Mouse (Mus musculus) olfactory bulb, adult 2 months (tissue): ENCODE data around the gene Wbp4. TPM values are rescaled to one million over a fixed set of nuclear protein-coding genes. Genes with fewer than 3 reads are reported as not detected.
A peak's percentile ranks its signal among the peaks of the same experiment; 100 is the strongest.

ENCODE experiments used
- H3K27ac ChIP-seq: fragments of 200-500 bp; 2 replicates; pipeline ENCODE4 v1.5.1; 2012; ENCODE audit warnings: low read depth, low read length; ENCODE audit not compliant: insufficient read depth
- H3K4me1 ChIP-seq: fragments of 200-500 bp; 2 replicates; pipeline ENCODE4 v1.6.1; 2012; ENCODE audit warnings: low read length; ENCODE audit not compliant: control insufficient read depth, insufficient read depth
- H3K4me3 ChIP-seq: fragments of 200-500 bp; 2 replicates; pipeline ENCODE4 v1.5.1; 2012; ENCODE audit warnings: mild to moderate bottlenecking, low read depth, low read length, moderate library complexity; ENCODE audit not compliant: insufficient read depth
- CTCF ChIP-seq: fragments of 200-500 bp; IDR thresholded peaks from 2 replicates; pipeline ENCODE4 v1.5.1; 2012; ENCODE audit warnings: low read depth, mild to moderate bottlenecking, low read length, moderate library complexity; ENCODE audit not compliant: insufficient read depth
- POLR2A ChIP-seq: fragments of 200-500 bp; IDR thresholded peaks from 2 replicates; pipeline ENCODE4 v1.6.1; 2012; ENCODE audit warnings: mild to moderate bottlenecking, low read depth, low read length, moderate library complexity; ENCODE audit not compliant: insufficient read depth
- WGBS: fragments of 180-500 bp; shearing (Covaris S2); methylation state at CpG from one replicate; pipeline ENCODE4 v1.1.7; 2018; 5-methylcytosine and 5-hydroxymethylcytosine counted together
- polyA plus RNA-seq: library from polyadenylated mRNA; stranded (reverse); fragments of >200 nt; gene quantifications from 2 replicates; pipeline ENCODE4 v1.2.4, GENCODE M21; 2012; ENCODE audit warnings: low replicate concordance; ENCODE audit not compliant: missing spikeins, insufficient read depth, insufficient read length

Gene Wbp4
- polyA plus RNA-seq, 1 experiment, result not detected

DNA sequence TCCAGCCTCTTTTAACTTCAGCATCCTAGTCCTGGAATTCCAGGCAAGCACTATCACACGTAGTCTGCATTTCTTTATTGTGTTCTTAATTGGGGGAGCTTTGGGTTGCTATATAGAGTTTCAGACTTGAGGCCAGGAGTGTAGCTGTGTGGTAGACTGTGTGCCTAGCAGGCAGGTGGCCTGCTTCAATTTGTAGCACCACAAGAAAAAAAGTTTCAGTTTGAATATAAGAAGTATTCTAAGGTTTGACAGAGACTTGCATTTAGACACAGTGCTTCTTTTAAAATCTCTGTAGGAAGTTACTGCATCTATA, 38.3 kb upstream of the Wbp4 start:
- Histone ChIP-seq H3K4me3 (no peak overlapping the region), H3K4me1 (no peaks in the 10 kb centered on the region), H3K27ac (no peak overlapping the region)
- TF ChIP-seq CTCF (no peak), POLR2A (no peak)
- WGBS, result 82% methylated on average over 1 of the region's 1 CpGs

GRCm38 (mm10) chr14:79518761-79519662, 37.7 kb upstream of the Wbp4 start:
- 69% methylated on average over 19 of the region's 19 CpGs for WGBS
- Histone ChIP-seq H3K4me1 (no peaks in the 10 kb centered on the region), H3K27ac (peak overlapping the region; percentile 51; the same call in 1 of the 2 replicates), H3K4me3 (no peak overlapping the region)
- TF ChIP-seq CTCF, result no peak
- no peak for TF ChIP-seq POLR2A

DNA sequence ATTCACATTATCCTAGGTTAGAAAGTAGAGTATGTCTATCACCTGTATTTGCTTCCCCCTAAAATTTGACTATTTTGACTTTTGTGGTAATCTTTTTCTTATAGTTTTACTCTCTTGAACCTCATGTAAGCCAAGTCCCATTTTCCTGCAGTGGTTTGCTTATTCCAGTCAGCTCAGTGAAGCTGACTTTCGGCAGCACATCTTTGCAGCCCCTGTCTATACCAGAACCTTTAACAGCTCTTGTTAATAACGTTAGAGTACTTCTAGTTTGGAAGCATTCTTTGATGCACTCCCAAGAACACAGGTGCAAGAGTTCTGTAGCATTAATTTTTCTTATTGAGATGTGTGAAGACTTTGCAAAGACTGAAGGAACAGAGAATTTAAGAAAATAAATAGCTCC, 36.8 kb upstream of the Wbp4 start:
- H3K4me3 ChIP-seq, result no peak overlapping the region
- H3K27ac ChIP-seq, result no peak overlapping the region
- TF ChIP-seq CTCF, result no peak
- no peak for TF ChIP-seq POLR2A
- 74% methylated on average over 2 of the region's 2 CpGs for WGBS
- H3K4me1 ChIP-seq, result no peaks in the 10 kb centered on the region

DNA sequence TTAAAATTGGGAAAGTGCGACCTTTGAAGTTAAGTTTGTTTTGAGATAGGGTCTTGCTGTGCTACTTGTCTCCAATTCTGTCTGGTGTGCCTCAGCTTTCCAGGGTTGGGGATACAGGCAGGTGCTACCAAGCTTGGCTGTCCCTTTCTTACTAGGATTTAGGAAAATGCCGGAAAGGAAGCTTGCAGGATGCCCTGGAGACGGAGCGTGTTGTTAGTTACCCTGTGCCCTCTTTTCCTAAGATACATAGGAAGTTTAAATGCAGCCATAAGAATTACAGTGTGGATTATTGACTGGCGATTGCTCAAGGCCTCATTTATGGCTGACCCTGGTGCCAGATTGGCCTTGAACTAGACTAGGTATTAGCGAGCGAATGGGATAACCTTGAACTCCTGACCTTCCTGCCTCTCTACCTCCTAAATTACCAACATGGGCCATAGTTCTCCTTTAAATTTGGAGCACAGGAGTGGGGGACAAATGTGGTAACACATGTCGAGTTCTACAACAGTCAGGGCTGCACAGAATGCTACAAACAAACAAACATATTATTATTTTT, 35.9 kb upstream of the Wbp4 start:
- TF ChIP-seq POLR2A (no peak), CTCF (no peak)
- 85% methylated on average over 8 of the region's 8 CpGs for WGBS
- H3K4me3 ChIP-seq, result no peak overlapping the region
- H3K27ac ChIP-seq, result no peak overlapping the region
- no peaks in the 10 kb centered on the region for H3K4me1 ChIP-seq

DNA sequence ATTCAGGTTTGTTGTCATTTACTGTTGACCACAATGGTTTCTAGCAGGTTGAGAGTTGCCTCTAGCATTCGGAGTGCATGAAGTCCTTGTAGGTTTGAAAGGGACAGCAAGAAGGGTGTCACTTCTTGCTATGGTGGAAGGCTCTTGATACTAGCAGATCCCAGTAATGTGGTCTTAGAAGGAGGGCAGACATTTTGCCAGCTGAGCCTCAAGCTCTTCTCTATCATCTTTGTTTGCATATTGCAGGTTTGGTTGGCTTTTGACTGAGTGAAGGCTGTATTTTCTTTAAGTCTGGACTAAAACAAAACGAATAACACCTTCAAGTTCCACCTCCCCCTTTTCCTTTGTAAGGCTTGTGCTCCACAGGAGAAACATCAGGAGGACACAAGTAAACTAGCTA, 35.4 kb upstream of the Wbp4 start:
- no peaks in the 10 kb centered on the region for H3K4me1 ChIP-seq
- 81% methylated on average over 2 of the region's 2 CpGs for WGBS
- no peak overlapping the region for H3K27ac ChIP-seq
- TF ChIP-seq CTCF, result no peak
- no peak for TF ChIP-seq POLR2A
- H3K4me3 ChIP-seq, result no peak overlapping the region

DNA sequence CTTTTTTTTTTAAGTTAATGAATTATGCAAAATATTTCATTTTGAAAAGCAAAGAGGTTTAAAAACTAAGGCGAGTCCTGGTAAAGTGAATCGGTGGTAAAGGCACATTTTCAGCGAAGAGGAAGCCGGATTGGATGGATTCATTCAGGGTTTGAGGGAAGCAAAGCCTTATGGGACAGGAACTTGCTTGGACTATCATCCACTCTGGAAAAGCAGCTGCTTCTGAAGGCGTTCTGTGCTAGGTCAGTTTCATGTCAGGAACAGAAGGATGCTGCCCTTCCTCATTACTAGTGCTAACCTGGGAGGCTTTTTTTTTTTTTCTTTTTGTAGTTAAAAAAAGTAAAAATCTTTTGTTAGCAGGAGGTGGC, 34.9 kb upstream of the Wbp4 start:
- 58% methylated on average over 5 of the region's 5 CpGs for WGBS
- Histone ChIP-seq H3K27ac (no peak overlapping the region), H3K4me1 (no peaks in the 10 kb centered on the region), H3K4me3 (no peak overlapping the region)
- TF ChIP-seq POLR2A (no peak), CTCF (no peak)

DNA sequence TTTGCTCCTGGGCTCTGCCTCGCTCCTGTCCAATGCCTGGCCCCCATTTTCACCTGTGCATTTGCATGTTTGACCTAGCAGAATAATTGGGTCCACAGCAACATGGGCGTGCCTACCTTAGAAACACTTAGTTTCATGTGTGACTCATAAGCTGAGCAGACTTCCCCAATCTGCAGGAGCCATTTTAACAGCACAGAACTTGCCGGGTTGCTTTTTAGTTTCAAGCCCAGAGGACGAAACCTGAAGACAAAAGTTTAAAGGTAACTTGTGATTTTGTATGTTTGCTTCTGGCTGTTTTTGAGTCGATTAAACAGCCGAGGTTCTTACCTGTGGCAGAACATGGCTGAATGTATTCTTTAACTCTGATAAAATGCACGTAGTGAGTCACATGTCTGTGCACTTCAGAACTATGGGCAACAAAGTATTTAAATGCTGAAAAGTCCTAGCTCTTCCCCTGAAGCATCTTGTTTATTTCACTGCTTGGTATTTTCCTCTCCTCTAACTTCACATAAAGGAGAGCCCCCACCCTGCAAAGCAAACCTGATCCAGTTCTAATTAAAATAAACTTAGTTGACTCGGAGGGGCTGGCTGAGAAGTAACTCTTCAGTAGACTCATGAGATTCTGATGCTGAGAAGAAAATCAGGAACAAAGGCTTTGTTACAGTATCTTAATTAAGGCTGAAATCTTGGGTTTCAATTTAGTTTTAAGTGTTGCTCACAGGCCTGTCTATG, 34.4 kb upstream of the Wbp4 start:
- Histone ChIP-seq H3K27ac (no peak overlapping the region), H3K4me3 (no peak overlapping the region), H3K4me1 (no peaks in the 10 kb centered on the region)
- no peak for TF ChIP-seq POLR2A
- no peak for TF ChIP-seq CTCF
- 53% methylated on average over 8 of the region's 8 CpGs for WGBS

- no peak overlapping the region for H3K27ac ChIP-seq
- 78% methylated on average over 8 of the region's 8 CpGs for WGBS
- no peak overlapping the region for H3K4me3 ChIP-seq
- H3K4me1 ChIP-seq, result no peaks in the 10 kb centered on the region
- TF ChIP-seq POLR2A (no peak), CTCF (no peak)
Observed at GRCm38 (mm10) chr14:79515100-79515499, 33.8 kb upstream of the Wbp4 start.

DNA sequence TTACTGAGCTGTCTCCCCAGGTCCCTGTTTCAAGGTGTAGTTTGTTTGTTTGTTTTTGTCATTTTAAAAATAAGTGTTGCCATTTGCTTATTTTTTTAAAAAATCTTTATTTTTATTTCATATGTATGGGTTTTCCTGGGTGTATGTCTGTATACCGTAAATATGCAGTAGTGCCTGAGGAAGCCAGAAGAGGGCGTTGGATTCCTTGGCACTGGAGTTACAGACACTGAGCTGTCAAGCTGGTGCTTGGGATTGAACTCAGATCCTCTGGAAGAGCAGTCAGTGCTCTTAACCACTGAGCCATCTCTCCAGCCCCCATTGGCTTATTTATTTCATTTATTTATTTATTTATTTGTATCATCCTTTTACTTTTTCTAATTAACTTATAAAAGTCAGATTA, 32.6 kb upstream of the Wbp4 start:
- WGBS, result 80% methylated on average over 2 of the region's 2 CpGs
- H3K27ac ChIP-seq, result no peak overlapping the region
- H3K4me3 ChIP-seq, result no peak overlapping the region
- TF ChIP-seq CTCF (no peak), POLR2A (no peak)
- no peaks in the 10 kb centered on the region for H3K4me1 ChIP-seq
